Mouse (Mus musculus) midbrain, postnatal 0 days (tissue): ENCODE data around the gene Grid2ip. TPM values are rescaled to one million over a fixed set of nuclear protein-coding genes. Genes with fewer than 3 reads are reported as not detected.

Source experiments
- ATAC-seq: fragments of 200-750 bp; cut with Nextera tagmentation; 2 replicates; pipeline ENCODE4 v1.8.0; 2017; ENCODE audit warnings: moderate number of reproducible peaks, mild to moderate bottlenecking, moderate TSS enrichment, moderate library complexity; ENCODE audit not compliant: low FRiP score
- DNase-seq: peaks from one replicate; pipeline ENCODE4 v3.0.0-alpha.2; 2015; ENCODE audit warnings: low spot score
- H3K27ac ChIP-seq: fragments of 300-500 bp; sonication (generic); 2 replicates; pipeline ENCODE4 v1.5.1; 2014; ENCODE audit warnings: low read depth, mild to moderate bottlenecking, low read length, mixed read lengths
- H3K27me3 ChIP-seq: fragments of 300-500 bp; sonication (generic); 2 replicates; pipeline ENCODE4 v1.6.1; 2014; ENCODE audit warnings: low read length, control low read depth, mixed read lengths; ENCODE audit not compliant: insufficient read depth
- H3K36me3 ChIP-seq: fragments of 300-500 bp; sonication (generic); 2 replicates; pipeline ENCODE4 v1.6.1; 2014; ENCODE audit warnings: low read length, control low read depth, mixed read lengths; ENCODE audit not compliant: insufficient read depth
- H3K4me1 ChIP-seq: fragments of 300-500 bp; sonication (generic); 2 replicates; pipeline ENCODE4 v1.6.1; 2014; ENCODE audit warnings: mild to moderate bottlenecking, control low read depth, antibody characterized with exemption, low read length, mixed read lengths; ENCODE audit not compliant: insufficient read depth
- H3K4me2 ChIP-seq: fragments of 300-500 bp; sonication (generic); 2 replicates; pipeline ENCODE4 v1.6.1; 2014; ENCODE audit warnings: low read depth, mild to moderate bottlenecking, low read length, mixed read lengths; ENCODE audit not compliant: poor library complexity, severe bottlenecking
- H3K4me3 ChIP-seq: fragments of 300-500 bp; sonication (generic); 2 replicates; pipeline ENCODE4 v1.5.1; 2014; ENCODE audit warnings: low read depth, mild to moderate bottlenecking, low read length, moderate library complexity
- H3K9ac ChIP-seq: fragments of 300-500 bp; sonication (generic); replicated peaks from 2 replicates; pipeline ENCODE4 v1.6.1; 2014; ENCODE audit warnings: mild to moderate bottlenecking, low read length, moderate library complexity, mixed read lengths; ENCODE audit not compliant: poor library complexity, severe bottlenecking
- H3K9me3 ChIP-seq: fragments of 300-500 bp; sonication (generic); 2 replicates; pipeline ENCODE4 v1.6.1; 2016; ENCODE audit warnings: low read length, control low read depth
- CTCF ChIP-seq: IDR thresholded peaks from 2 replicates; pipeline ENCODE4 v1.5.1; 2016; ENCODE audit warnings: antibody characterized with exemption, mild to moderate bottlenecking
- WGBS: fragments of 180-500 bp; shearing (Covaris S2); extraction: QIAGEN DNeasy Blood & Tissue Kit; methylation state at CpG from one replicate; pipeline ENCODE4 v1.1.7; 2014; 5-methylcytosine and 5-hydroxymethylcytosine counted together
- polyA plus RNA-seq: library from polyadenylated mRNA; unstranded; fragments of >200 nt; fragmentation: Nextera tagmentation; extraction: Ambion mirVana; gene quantifications from 2 replicates; pipeline ENCODE4 v1.2.1, GENCODE M21; 2015
- total RNA-seq: library from RNA; depleted of rRNA; stranded (reverse); fragments of >200 nt; gene quantifications from 2 replicates; pipeline ENCODE4 v1.2.3, GENCODE M21; 2014; rRNA removed

Gene Grid2ip
- total RNA-seq (2.3 and 2.8 TPM in 2 replicates), polyA plus RNA-seq (0.33 and 0.60 TPM in 2 replicates)

DNA sequence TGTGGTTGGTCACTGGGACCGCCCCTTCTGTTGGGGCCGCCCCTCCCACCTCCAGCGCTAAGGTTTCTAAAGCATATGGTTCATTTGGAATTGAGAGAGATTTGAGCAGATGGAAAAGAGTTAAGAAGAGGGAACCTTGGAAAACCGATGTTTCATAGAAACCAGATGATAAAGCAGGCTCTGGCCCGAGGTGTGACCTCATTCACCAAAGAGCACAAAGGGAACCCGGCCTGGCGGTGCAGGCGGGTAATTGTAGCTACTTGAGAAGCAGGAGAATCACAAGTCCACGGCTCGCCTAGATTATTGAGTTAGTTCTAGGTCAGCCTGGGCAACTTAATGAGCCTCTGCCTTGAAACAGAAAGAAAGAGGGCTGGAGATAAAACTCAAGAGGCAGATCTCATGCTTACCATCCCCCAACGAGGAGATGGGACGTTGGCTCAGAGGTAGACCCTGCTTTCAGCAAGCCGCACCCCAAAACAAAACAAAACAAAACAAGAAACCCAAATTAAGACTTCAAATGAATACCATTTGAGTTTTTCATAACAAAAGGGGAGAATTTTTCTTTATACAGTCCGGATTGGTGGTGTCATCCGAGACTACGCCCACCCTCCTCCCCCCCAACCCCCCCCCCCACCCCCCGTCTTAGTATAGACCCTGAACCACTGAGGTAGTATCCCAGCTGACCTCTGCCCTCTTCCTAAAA is at the start of gene Grid2ip:
Gene Grid2ip, plus strand, starts transcription at position 653 of the 703 bp plus-strand sequence.
- Histone ChIP-seq H3K4me3 (peak within 1 kb of the TSS; percentile 18; the same call in 1 of the 2 replicates), H3K27me3 (peaks cover 6% of the 10 kb centered on the region; the same call in 1 of the 2 replicates), H3K9me3 (0 out of 2 replicates have a peak, but pooled peaks cover 3% of the 10 kb centered on the region), H3K4me2 (peak within 1 kb of the TSS; percentile 41), H3K27ac (no peak within 1 kb of the TSS), H3K36me3 (no peaks in the 10 kb centered on the region), H3K4me1 (no peaks in the 10 kb centered on the region), H3K9ac (peak within 1 kb of the TSS; percentile 46; the same call in 1 of the 2 replicates)
- TF ChIP-seq CTCF = no peak
- 0 out of 2 replicates have a peak, but pooled peaks have one; percentile 10 for ATAC-seq
- DNase-seq = no peak
- 23% methylated on average over 16 of the region's 17 CpGs for WGBS

DNA sequence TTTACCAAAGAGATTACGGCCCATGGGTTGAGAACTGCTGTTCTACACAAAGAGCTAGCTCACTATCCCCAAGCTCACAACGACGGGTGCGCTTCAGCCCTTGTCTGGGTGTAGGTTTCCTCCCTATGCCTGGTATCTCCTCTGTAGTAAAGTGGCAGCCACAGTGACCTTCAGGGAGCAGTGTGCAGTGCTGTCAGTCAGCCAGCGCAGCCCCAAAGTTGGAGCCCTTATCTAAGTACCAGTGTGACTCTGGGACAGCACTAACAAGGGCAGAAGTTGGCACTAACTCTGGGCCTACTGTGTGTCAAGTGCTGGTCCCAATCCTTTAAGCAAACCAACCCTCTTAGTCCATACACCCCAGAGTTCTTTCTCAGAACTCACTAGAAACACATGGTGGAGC is 48.3 kb upstream of the Grid2ip start:
- Histone ChIP-seq H3K9ac (no peak overlapping the region), H3K4me3 (no peak overlapping the region), H3K27ac (no peak overlapping the region), H3K36me3 (peaks cover 52% of the 10 kb centered on the region), H3K9me3 (no peaks in the 10 kb centered on the region), H3K27me3 (no peaks in the 10 kb centered on the region), H3K4me1 (peaks cover 9% of the 10 kb centered on the region), H3K4me2 (no peak overlapping the region)
- DNase-seq (no peak), ATAC-seq (no peak)
- WGBS = 97% methylated on average over 5 of the region's 5 CpGs
- TF ChIP-seq CTCF = no peak

DNA sequence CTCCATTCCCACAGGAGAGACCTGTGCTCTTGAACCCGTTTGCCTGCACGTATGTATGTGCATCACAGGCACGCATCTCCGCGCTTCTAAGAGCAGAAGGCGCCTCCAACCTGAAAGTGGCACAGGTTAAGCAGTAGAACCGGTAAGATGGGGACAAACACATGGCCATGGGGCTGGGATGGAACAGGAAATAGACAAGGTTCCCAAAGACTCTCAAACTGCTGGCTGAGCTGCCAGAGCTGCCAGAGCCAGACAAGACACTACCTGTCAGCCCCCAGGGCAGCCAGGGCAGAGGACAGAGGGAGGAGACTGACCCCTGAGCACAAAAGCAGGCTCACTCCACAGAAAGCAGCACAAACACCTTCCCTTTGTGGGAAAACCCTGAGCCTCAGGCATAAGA is 47.2 kb upstream of the Grid2ip start:
- Histone ChIP-seq H3K9me3 (no peaks in the 10 kb centered on the region), H3K27ac (no peak overlapping the region), H3K36me3 (peaks cover 48% of the 10 kb centered on the region), H3K9ac (no peak overlapping the region), H3K4me3 (no peak overlapping the region), H3K27me3 (no peaks in the 10 kb centered on the region), H3K4me2 (no peak overlapping the region), H3K4me1 (peaks cover 12% of the 10 kb centered on the region)
- 97% methylated on average over 7 of the region's 7 CpGs for WGBS
- DNase-seq = no peak
- no peak for ATAC-seq
- TF ChIP-seq CTCF = no peak

DNA sequence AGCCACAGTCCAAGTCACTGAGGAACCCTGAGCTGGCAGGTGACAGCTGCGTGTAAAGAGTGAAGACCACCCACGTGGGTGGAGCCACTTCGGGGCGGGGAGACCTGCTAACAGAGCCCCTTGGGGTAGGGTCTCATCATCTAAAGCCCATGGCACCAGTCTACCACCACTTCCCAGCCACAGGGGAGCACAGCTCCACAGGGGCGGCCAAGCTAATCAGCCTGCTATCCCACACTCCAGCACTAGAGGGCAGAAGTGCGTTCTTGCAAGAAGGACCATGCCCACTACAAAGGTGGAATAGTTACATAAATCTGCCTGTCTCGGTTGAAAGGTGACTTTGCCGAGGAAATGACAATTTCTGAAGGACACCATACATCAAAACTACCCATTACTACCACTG is 45.3 kb upstream of the Grid2ip start:
- Histone ChIP-seq H3K27me3 (no peaks in the 10 kb centered on the region), H3K9me3 (no peaks in the 10 kb centered on the region), H3K4me2 (no peak overlapping the region), H3K4me1 (peaks cover 12% of the 10 kb centered on the region), H3K9ac (no peak overlapping the region), H3K27ac (no peak overlapping the region), H3K4me3 (no peak overlapping the region), H3K36me3 (peaks cover 45% of the 10 kb centered on the region)
- WGBS = 70% methylated on average over 8 of the region's 8 CpGs
- peak; percentile 85 for TF ChIP-seq CTCF
- ATAC-seq (no peak), DNase-seq (peak; percentile 68)

DNA sequence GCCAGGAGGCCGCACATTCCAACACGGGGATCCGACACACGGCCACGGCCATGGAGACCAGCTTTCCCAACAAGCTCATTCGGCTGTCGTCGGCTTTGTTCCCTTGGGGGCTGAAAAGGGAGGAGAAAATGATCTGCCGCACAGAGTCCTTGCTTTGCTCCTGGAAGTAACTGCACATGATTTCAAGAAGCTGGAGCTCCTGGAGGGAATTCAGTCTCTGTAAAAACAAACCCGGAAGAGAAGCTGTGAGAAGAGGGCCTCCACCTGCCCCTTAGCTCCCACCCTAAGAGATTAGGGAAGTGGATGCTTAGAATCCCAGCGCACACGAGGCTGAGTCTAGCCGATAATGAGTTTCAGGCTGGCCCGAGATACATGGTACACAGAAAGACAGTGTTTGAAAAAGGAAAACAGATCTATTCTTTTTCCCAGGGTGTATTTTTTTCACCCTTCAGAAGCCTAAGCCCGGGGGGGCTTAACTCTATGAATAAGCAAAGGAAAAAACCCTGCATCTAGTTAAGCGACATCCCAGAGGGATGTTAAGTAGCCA is 42.9 kb upstream of the Grid2ip start:
- WGBS = under 1% methylated on average over 16 of the region's 16 CpGs
- Histone ChIP-seq H3K9me3 (no peaks in the 10 kb centered on the region), H3K36me3 (peaks cover 36% of the 10 kb centered on the region), H3K27ac (peak overlapping the region; percentile 95), H3K27me3 (no peaks in the 10 kb centered on the region), H3K4me2 (peak overlapping the region; percentile 86), H3K4me3 (peak overlapping the region; percentile 85), H3K4me1 (peaks cover 12% of the 10 kb centered on the region), H3K9ac (peak overlapping the region; percentile 77)
- peak; percentile 28 for DNase-seq
- no peak for ATAC-seq
- no peak for TF ChIP-seq CTCF
